Mouse (Mus musculus) embryonic facial prominence, embryonic 13.5 days (tissue): ENCODE data around the gene Nrde2. TPM values are rescaled to one million over a fixed set of nuclear protein-coding genes. Genes with fewer than 3 reads are reported as not detected.
A peak's percentile ranks its signal among the peaks of the same experiment; 100 is the strongest.

Experiments used
- ATAC-seq: fragments of 200-750 bp; cut with Nextera tagmentation; 2 replicates; pipeline ENCODE4 v1.8.0; 2017; ENCODE audit warnings: low read depth; ENCODE audit not compliant: insufficient number of reproducible peaks, insufficient read depth, low FRiP score, low TSS enrichment
- H3K27ac ChIP-seq: fragments of 300-500 bp; sonication (generic); 2 replicates; pipeline ENCODE4 v1.5.1; 2015; ENCODE audit warnings: moderate library complexity, mild to moderate bottlenecking, inconsistent platforms
- H3K27me3 ChIP-seq: fragments of 300-500 bp; sonication (generic); 2 replicates; pipeline ENCODE4 v1.6.1; 2015; ENCODE audit warnings: mild to moderate bottlenecking, inconsistent platforms
- H3K36me3 ChIP-seq: fragments of 300-500 bp; sonication (generic); 2 replicates; pipeline ENCODE4 v1.6.1; 2015; ENCODE audit warnings: mild to moderate bottlenecking, inconsistent platforms
- H3K4me1 ChIP-seq: fragments of 300-500 bp; sonication (generic); 2 replicates; pipeline ENCODE4 v1.6.1; 2015; ENCODE audit warnings: inconsistent platforms
- H3K4me2 ChIP-seq: fragments of 300-500 bp; sonication (generic); 2 replicates; pipeline ENCODE4 v1.6.1; 2015; ENCODE audit warnings: moderate library complexity, mild to moderate bottlenecking, inconsistent platforms
- H3K4me3 ChIP-seq: fragments of 300-500 bp; sonication (generic); 2 replicates; pipeline ENCODE4 v1.5.1; 2015; ENCODE audit warnings: mild to moderate bottlenecking, inconsistent platforms
- H3K9ac ChIP-seq: fragments of 300-500 bp; sonication (generic); 2 replicates; pipeline ENCODE4 v1.6.1; 2015; ENCODE audit warnings: mild to moderate bottlenecking, inconsistent platforms
- H3K9me3 ChIP-seq: fragments of 300-500 bp; sonication (generic); 2 replicates; pipeline ENCODE4 v1.6.1; 2016; ENCODE audit warnings: inconsistent platforms
- WGBS: fragments of 180-500 bp; shearing (Covaris S2); methylation state at CpG from one replicate; pipeline ENCODE4 v1.1.7; 2015; ENCODE audit warnings: mixed read lengths; 5-methylcytosine and 5-hydroxymethylcytosine counted together
- polyA plus RNA-seq: library from polyadenylated mRNA; unstranded; fragments of >200 nt; fragmentation: Nextera tagmentation; extraction: Ambion mirVana; gene quantifications from 2 replicates; pipeline ENCODE4 v1.2.1, GENCODE M21; 2015

Gene Nrde2
- polyA plus RNA-seq, 1 experiment from 2014 or later: 14.9 TPM

GRCm38 (mm10) chr12:100115982-100116381, 43.5 kb downstream of the Nrde2 start:
- no peak overlapping the region for H3K27ac ChIP-seq
- peaks cover 90% of the 10 kb centered on the region for H3K36me3 ChIP-seq
- H3K4me2 ChIP-seq: no peak overlapping the region
- no peaks in the 10 kb centered on the region for H3K27me3 ChIP-seq
- WGBS: 89% methylated on average over 5 of the region's 5 CpGs
- H3K9ac ChIP-seq: no peak overlapping the region
- no peak for ATAC-seq
- H3K4me1 ChIP-seq: peaks cover 10% of the 10 kb centered on the region
- no peaks in the 10 kb centered on the region for H3K9me3 ChIP-seq
- no peak overlapping the region for H3K4me3 ChIP-seq

DNA sequence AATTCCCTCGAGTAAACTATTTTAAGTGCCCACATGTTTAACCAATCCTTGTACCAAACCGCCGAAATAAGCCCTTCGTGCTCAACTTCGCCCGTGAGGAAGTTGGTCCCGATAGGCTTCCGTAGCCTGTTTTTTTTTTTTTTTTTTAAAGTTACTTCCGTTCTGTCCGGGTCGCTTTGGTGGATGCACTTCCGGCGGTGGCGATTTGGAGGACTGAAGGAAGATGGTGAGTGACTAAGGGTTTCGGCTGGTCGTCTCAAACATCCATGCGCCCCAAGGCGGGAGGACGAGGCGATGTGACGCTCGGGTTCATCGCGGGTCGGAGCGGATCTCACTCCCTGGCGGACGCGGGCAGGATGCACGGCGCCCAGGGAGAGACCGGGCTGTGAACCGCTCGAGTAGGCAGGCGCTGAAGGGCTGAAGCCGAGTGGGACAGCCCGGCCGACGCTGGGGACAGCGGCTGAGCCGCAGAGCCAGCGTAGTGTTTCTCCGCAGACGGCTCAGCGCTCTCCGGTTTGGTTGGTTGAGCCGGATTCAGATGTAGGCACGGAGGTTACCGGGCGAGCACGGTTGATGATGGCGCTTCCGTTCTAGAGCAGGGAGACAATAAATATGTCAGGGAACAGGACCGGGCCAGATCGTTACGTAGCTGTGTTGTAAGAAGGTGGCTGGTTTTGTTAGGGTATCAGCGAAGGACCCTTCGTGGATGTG, 49.3 kb downstream of the Nrde2 start, which contains the start of gene Psmc1:
Psmc1 (plus strand) TSS at position 169 of the 711 bp plus-strand sequence.
- H3K27ac ChIP-seq: peak within 1 kb of the TSS; percentile 89
- H3K4me2 ChIP-seq: peak within 1 kb of the TSS; percentile 92
- peak within 1 kb of the TSS; percentile 98 for H3K9ac ChIP-seq
- peak; percentile 54; the same call in 1 of the 2 replicates for ATAC-seq
- peaks cover 32% of the 10 kb centered on the region for H3K36me3 ChIP-seq
- H3K27me3 ChIP-seq: no peaks in the 10 kb centered on the region
- H3K4me1 ChIP-seq: peaks cover 18% of the 10 kb centered on the region
- WGBS: under 1% methylated on average over 58 of the region's 58 CpGs
- peak within 1 kb of the TSS; percentile 99 for H3K4me3 ChIP-seq
- H3K9me3 ChIP-seq: no peaks in the 10 kb centered on the region

DNA sequence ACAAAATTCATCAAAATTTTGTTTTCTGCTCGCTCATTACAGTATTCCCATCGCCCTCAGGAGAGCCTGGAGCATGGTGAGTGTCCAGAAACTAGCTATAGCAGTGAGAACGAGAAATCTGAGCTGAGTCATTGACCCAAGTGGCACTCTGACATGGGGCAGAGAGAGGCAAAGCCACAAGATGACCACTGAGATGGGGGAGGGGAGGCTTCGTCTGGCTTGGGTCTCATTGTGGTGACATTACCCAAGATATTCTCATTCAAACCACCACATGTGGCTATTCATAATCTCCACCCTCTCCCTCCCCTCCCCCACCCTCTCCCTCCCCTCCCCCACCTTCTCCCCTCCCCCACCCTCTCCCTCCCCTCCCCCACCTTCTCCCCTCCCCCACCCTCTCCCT, 52.0 kb downstream of the Nrde2 start:
- Histone ChIP-seq H3K4me2 (no peak overlapping the region), H3K27ac (no peak overlapping the region), H3K4me1 (peaks cover 18% of the 10 kb centered on the region), H3K9me3 (no peaks in the 10 kb centered on the region), H3K36me3 (peaks cover 11% of the 10 kb centered on the region), H3K9ac (no peak overlapping the region), H3K27me3 (no peaks in the 10 kb centered on the region; the same call in 1 of the 2 replicates), H3K4me3 (no peak overlapping the region)
- WGBS: 48% methylated on average over 4 of the region's 4 CpGs
- no peak for ATAC-seq

DNA sequence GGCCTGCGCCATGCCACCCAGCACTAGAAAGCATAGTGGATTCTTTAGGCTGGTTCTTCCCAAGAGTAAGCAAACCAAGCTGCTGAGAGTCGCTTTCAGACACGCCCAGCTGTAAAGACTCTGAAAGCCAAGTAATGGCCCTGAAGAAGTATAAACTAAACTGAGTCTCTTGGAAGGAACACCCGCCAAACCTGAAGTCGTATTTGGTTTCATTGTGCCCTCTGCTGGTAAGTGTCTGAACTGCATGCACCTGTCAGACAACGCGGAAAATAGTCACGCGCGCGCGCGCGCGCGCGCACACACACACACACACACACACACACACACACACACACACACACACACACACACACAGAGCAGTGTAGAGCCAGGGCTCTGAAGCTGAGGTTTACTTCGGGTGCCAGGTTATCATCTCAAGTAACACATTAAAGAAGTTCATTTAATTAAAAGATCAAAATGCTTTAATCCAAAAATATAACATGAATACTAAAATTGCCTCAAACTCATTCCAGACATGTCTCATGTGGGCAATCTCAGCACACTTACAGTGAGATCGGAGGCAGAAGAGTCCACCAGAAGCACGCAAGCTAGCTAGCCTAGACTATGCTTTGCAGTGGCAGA, 53.1 kb downstream of the Nrde2 start:
- H3K27me3 ChIP-seq: no peaks in the 10 kb centered on the region; the same call in 1 of the 2 replicates
- 11% methylated on average over 20 of the region's 20 CpGs for WGBS
- H3K4me3 ChIP-seq: no peak overlapping the region
- 0 out of 2 replicates have a peak, but pooled peaks cover under 1% of the 10 kb centered on the region for H3K36me3 ChIP-seq
- H3K4me1 ChIP-seq: peaks cover 12% of the 10 kb centered on the region
- no peak for ATAC-seq
- H3K27ac ChIP-seq: no peak overlapping the region
- H3K4me2 ChIP-seq: peak overlapping the region; percentile 20; the same call in 1 of the 2 replicates
- no peaks in the 10 kb centered on the region for H3K9me3 ChIP-seq
- no peak overlapping the region for H3K9ac ChIP-seq

DNA sequence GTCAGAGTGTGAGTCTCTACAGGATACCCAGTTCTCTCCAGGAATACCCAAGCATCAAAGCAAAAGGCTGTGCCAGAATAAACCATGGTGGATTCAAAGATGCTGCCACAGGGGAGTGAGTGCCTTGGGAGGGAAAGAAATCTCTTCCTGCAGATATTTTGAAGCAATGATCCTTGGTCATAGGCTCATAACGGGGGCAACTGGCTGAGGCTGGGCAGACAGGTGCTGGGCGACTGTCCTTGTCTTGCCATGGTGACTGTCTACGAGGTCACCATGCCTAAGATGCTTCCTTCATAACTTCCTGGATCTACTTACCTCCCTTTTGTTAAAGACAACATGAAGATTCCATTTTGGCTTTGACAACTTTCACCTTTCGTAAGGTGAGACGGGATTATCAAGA, 54.9 kb downstream of the Nrde2 start:
- Histone ChIP-seq H3K36me3 (no peaks in the 10 kb centered on the region), H3K4me1 (peaks cover 5% of the 10 kb centered on the region; the same call in 1 of the 2 replicates), H3K4me2 (no peak overlapping the region), H3K27me3 (no peaks in the 10 kb centered on the region; the same call in 1 of the 2 replicates), H3K27ac (no peak overlapping the region), H3K9me3 (no peaks in the 10 kb centered on the region), H3K9ac (no peak overlapping the region), H3K4me3 (no peak overlapping the region)
- 87% methylated on average over 5 of the region's 5 CpGs for WGBS
- no peak for ATAC-seq

DNA sequence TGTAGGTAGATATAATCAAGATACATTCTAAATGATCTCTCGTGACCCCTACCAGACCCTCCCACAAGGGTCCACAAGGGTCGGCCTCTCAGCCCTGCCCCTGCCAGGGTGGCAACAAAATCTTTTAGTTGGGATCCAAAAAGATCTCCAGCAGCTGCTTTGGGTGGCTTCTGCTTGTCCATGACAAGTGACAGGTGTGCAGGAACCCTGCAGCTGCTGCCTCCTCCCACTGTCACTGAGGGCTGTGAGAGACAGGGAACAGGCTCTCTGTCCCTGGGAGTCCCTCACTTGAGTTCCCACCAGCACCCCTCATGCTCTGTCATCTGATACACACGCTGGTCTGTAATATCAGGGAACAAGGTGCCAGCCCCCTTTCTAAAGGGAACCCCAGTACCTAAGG, 57.8 kb downstream of the Nrde2 start:
- WGBS: 72% methylated on average over 3 of the region's 3 CpGs
- H3K4me1 ChIP-seq: peaks cover 5% of the 10 kb centered on the region; the same call in 1 of the 2 replicates
- H3K4me3 ChIP-seq: no peak overlapping the region
- H3K27me3 ChIP-seq: no peaks in the 10 kb centered on the region; the same call in 1 of the 2 replicates
- no peak overlapping the region for H3K4me2 ChIP-seq
- H3K9me3 ChIP-seq: no peaks in the 10 kb centered on the region
- H3K27ac ChIP-seq: no peak overlapping the region
- H3K36me3 ChIP-seq: no peaks in the 10 kb centered on the region
- no peak overlapping the region for H3K9ac ChIP-seq
- ATAC-seq: no peak

DNA sequence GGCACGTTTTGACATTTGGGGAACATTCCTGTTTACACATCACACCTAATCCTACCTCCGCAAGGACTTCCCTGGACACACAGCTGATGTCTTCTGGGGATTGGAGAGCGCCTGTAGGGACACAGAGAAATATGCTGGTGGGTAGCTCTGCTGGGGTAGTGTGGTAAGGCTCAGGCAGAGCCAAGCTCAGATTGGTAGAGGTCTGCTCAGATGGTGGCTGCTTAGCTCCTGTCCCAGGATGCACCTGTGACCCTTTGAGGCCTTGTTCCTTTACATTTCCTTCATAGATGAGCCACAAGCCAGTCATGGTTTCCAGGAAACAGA, 58.8 kb downstream of the Nrde2 start:
- no peak overlapping the region for H3K27ac ChIP-seq
- no peak overlapping the region for H3K4me3 ChIP-seq
- H3K9me3 ChIP-seq: no peaks in the 10 kb centered on the region
- WGBS: 48% methylated on average over 3 of the region's 3 CpGs
- H3K36me3 ChIP-seq: no peaks in the 10 kb centered on the region
- H3K4me1 ChIP-seq: no peaks in the 10 kb centered on the region
- no peak overlapping the region for H3K9ac ChIP-seq
- H3K27me3 ChIP-seq: no peaks in the 10 kb centered on the region; the same call in 1 of the 2 replicates
- no peak for ATAC-seq
- no peak overlapping the region for H3K4me2 ChIP-seq

GRCm38 (mm10) chr12:100099971-100100706, 59.3 kb downstream of the Nrde2 start:
- ATAC-seq: peak; percentile 40; the same call in 1 of the 2 replicates
- H3K9me3 ChIP-seq: no peaks in the 10 kb centered on the region
- WGBS: 56% methylated on average over 3 of the region's 3 CpGs

DNA sequence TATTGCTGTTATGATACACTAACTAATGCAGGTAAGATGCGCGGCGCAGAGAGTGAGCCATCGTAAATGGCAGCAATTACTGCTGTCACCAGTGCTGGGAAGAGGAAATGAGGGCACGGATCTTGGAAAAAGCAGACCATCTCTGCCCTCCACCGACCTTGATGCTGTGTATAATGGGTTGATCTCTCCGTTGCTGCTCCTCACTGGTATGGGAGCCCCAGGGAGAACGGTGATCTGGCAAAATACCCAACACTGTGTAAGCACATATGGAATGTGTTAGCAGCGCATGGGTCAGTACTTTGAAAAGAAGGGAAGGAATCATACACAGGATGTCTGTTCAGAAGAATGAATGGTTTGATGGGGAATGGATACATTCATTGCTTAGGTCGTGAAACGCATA, 66.4 kb downstream of the Nrde2 start:
- no peaks in the 10 kb centered on the region for H3K36me3 ChIP-seq
- no peak for ATAC-seq

More at GRCm38 (mm10) chr12:100099971-100100706, 59.3 kb downstream of the Nrde2 start:
- Histone ChIP-seq H3K4me3 (no peak overlapping the region), H3K27me3 (no peaks in the 10 kb centered on the region; the same call in 1 of the 2 replicates), H3K4me1 (no peaks in the 10 kb centered on the region), H3K27ac (no peak overlapping the region), H3K36me3 (no peaks in the 10 kb centered on the region), H3K9ac (no peak overlapping the region), H3K4me2 (no peak overlapping the region)

DNA sequence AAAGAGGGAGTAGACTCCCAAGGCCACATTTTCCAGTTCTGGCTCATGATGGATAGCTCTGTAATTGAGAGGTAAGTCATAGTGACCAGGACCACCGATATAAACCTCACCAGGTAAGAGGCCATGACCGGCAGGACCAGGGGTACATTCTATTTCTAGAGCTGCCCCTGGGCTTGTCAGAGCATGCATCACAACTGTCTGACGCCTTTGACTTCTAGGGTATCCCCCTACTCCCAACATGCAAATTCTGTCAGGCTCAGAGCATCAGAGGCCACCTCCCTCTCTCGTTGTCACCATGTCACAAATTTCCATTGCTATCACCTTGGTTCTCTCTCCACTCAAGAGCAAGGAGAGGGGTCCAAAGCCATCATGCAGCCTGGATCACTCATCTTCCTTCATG, 68.7 kb downstream of the Nrde2 start:
- Histone ChIP-seq H3K4me3 (no peak overlapping the region), H3K36me3 (no peaks in the 10 kb centered on the region), H3K4me2 (no peak overlapping the region), H3K27ac (no peak overlapping the region), H3K4me1 (peaks cover 9% of the 10 kb centered on the region; the same call in 1 of the 2 replicates), H3K27me3 (no peaks in the 10 kb centered on the region), H3K9ac (no peak overlapping the region), H3K9me3 (no peaks in the 10 kb centered on the region)
- ATAC-seq: no peak
- 90% methylated on average over 4 of the region's 4 CpGs for WGBS

More for the DNA sequence above, 66.4 kb downstream of the Nrde2 start:
- Histone ChIP-seq H3K4me3 (no peak overlapping the region), H3K9ac (no peak overlapping the region), H3K27ac (no peak overlapping the region), H3K4me2 (peak overlapping the region; percentile 1; the same call in 1 of the 2 replicates), H3K4me1 (peaks cover 9% of the 10 kb centered on the region; the same call in 1 of the 2 replicates), H3K9me3 (no peaks in the 10 kb centered on the region), H3K27me3 (no peaks in the 10 kb centered on the region)
- 32% methylated on average over 11 of the region's 11 CpGs for WGBS

- Histone ChIP-seq H3K9ac (no peak overlapping the region), H3K36me3 (no peaks in the 10 kb centered on the region), H3K27me3 (no peaks in the 10 kb centered on the region), H3K4me3 (no peak overlapping the region), H3K4me2 (no peak overlapping the region), H3K9me3 (no peaks in the 10 kb centered on the region), H3K4me1 (peaks cover 9% of the 10 kb centered on the region; the same call in 1 of the 2 replicates), H3K27ac (no peak overlapping the region)
- ATAC-seq: no peak
- WGBS: 85% methylated on average over 5 of the region's 5 CpGs
These were observed 70.2 kb downstream of the Nrde2 start for GRCm38 (mm10) chr12:100089265-100089664.
